Mouse (Mus musculus) embryo, embryonic 11 days (tissue): ENCODE measurements at regions not wholly inside any gene's neighbourhood (a gene's known extent, or its start where the extent isn't known, plus 50 kb on each side); places are given as distances from the start of the nearest gene placed in this dataset.
A peak's percentile ranks its signal among the peaks of the same experiment; 100 is the strongest.

Source experiments
- DNase-seq: peaks from one replicate; pipeline ENCODE4 v3.0.0-alpha.2; 2015

DNA sequence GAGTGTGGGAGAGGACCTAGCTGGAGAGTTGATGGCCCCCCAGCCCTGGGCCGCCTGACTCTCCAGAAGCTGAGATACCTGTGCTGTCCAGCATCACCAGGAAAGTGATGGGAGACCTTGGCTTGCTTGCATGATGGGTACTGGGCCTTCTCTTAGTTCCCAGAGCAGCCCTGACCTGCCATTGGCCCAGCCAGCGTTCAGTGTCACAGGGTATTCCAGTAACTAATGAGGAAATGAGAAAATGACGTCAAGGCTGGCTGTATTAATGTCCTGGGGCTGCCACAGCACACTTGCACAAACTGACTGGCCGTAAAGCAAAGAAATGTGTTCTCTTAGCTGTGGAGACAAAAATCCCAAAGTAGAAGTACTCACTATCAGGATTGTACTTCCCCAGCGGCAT is 307.5 kb downstream of the Tbc1d1 start:
- no peak for DNase-seq

DNA sequence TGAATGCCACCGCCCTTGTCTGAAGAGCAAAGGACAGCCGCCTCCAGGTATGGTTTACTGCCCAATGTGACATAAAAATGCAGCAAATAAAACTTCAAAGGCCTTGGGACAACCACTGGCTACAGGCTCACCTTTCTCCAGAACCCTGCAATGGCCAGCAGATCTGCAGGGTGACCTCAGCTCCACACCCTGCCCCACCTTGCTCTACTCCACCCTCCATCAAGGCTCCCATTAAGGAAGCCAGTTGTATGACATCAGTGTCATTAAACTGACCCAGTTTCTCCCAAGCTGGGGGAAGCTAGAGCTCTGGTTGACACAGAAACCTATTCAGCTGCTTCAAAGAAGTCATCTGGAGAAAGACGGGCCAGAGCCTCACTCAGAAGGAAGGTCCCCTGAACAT is 310.2 kb downstream of the Tbc1d1 start:
- DNase-seq, result no peak

DNA sequence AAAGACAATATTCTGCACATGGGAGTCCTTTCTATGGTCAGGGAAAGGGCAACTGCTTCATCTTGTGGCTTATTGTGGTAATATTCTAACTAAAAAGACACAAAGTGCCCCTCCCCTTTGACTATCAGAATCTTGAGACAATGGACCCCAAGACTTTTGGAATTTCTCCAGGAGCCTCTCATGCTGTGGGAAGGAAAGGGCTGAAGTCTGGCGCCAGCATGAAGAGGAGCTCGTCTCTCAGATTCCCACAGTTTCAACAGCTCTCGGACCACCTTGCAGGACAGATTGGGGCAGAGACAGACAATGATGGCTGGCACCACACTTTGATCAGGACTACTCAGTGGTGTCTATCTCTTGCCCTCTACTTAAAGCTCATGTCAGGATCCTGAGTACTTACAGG is 311.8 kb downstream of the Tbc1d1 start:
- no peak for DNase-seq

DNA sequence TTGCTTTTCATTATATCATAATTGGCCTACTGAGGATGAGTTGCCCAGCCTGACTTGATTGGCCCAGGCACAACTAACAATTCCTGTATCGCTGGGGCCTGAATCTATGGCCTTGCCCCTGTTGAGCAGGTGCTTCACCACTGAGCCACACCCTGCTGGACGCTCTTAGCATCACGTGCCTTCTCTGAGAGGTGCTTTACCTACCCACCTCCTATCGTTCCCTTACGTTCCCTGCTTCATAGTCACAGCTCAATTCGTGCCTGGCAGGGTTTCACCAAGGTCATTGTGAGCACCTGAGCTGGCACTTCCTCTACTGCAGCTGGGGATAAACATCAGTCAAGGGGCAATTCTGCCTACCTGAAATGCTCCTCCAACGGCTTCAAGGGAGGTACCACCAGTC is 312.2 kb downstream of the Tbc1d1 start:
- no peak for DNase-seq

DNA sequence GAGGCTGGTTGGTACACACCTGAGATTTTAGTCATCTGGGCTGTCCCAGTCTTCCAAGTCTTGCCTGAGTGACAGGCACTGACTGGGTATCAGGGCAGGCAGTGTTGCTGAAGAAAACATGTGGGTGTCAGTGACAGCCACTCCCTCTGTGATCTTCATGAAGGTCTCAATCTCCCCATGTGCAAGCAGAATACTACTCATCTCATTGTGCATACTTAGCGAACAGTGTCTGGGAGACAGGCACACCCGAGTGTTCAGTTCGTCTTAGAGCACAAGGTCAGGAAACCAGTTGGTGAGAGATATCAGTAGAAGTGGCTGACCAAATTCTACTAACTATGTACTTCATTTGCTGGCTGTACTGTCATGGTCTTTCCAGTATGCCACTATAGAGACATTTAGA is 315.9 kb downstream of the Tbc1d1 start:
- DNase-seq, result no peak

DNA sequence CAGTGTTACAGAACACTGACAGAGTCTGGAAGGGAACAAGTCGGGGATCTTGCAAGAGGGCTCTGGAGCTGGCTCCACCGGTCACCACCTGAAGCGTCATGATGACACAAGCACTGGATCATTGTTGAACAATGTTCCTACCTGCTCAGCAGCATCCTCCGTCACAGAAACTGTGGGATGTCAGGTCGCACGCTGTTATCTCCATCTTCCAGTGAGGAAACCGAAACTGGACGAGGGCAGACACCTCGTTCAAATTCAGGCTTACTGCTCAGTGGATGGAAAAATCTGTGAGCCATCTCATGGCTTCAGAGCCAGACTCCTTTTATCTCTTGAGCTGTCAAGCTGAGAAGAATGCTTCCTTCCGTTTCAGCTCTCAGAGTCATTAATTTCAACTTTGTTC is 316.3 kb downstream of the Tbc1d1 start:
- DNase-seq, result no peak

DNA sequence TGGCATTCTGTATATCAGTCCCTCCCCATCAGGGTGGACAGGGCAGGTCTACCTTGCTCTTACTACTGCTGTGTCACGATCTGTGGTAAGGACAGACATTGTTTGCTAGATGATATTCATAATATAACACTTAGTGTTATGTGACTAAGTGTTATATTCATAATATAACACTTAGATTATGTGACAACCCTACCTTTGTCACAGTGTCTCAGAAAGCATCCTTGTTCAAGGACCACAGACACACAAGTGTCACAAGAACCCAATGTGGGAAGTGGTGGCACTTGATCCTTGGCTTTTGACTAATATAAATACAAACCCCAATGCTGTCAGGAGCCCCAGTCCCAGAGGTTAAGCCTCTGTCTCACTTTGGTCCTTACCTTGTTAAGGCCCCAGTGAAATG is 318.8 kb downstream of the Tbc1d1 start:
- no peak for DNase-seq

DNA sequence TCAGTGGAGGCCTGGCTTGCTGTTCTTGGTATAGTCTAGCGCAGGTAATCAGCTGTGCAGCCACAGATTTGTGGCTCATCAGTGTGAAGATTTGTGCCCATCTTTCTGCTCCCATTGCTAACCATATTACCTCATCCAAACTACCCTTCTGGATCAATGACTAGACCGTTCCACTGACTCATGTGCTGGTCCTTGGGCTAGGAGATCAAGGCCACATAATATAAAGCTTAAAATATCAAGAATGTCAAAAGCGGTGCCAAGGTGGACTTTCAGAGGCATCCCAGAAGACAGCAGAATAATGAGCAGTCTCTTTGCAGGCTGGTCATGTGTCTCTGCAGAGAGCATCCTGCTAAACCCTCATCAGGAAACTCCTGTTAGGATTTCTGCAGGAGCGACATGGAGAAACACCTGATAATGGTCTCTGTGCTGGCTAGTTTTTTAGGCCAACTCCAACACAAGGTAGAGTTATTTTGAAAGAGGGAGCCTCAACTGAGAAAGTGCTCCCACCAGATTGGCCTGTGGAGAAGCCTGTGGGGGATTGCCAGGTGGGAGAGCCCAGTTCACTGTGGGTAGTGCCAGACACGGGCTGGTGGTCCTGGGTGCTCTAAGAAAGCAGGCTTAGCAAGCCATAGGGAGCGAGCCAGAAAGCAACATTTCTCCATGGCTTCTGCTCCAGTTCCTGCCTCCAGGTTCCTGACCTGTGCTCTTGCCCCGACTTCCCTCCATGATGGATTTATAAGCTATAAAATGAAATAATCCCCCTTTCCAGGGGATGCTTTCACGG is 319.8 kb downstream of the Tbc1d1 start:
- no peak for DNase-seq

DNA sequence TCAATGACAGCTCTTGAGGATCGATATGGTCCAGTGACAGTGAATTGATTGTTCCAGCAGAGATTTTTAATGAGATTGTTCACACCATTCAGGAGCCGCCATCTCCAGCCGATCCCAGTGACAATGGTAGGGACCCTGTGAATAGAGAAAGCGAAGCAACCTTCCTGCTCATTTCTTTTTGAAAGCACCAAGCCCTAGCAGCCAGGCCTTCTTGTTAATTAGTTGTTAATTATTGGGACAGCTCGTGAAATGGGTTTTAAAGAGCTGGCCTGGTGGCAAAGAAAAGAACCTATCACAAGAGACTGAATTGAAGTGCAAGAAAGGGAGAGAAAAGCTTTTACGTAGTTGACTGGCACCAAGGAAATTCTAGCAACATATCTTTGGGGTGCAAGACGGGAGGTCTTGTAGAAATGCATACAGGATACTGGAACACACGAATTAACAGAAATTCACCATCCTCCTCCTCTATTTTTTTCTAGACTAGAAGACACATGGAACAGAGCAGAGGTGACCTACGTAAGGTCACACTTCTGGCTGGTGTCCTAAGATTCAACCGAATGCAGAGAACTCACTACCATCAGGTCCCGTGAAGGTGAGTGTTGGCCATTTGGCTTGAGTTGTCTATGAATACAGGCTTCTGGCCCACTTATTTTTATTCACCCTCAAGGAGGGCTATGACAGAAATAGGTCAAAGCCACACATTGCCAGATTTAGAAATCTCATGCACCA is 320.7 kb downstream of the Tbc1d1 start:
- DNase-seq, result peak; percentile 37

DNA sequence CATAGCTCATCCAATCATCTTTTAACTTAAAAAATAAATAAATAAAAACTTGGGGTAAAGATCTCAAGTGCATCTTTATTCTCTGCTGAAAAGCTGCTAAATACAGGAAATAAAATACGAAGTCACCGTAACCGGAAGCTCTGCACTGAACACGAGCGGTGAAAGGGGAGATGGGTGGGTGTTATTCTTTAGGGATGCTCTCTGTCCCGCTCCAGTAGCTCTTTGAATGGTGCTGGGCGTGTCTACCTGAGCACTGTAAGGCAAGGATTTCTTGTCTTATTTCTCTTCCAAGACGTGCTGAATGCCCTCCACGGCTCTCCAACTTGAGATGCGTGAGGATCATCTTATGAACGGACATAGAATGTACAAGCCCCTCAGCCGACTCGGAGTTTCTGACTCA is 322.0 kb downstream of the Tbc1d1 start:
- DNase-seq, result no peak

DNA sequence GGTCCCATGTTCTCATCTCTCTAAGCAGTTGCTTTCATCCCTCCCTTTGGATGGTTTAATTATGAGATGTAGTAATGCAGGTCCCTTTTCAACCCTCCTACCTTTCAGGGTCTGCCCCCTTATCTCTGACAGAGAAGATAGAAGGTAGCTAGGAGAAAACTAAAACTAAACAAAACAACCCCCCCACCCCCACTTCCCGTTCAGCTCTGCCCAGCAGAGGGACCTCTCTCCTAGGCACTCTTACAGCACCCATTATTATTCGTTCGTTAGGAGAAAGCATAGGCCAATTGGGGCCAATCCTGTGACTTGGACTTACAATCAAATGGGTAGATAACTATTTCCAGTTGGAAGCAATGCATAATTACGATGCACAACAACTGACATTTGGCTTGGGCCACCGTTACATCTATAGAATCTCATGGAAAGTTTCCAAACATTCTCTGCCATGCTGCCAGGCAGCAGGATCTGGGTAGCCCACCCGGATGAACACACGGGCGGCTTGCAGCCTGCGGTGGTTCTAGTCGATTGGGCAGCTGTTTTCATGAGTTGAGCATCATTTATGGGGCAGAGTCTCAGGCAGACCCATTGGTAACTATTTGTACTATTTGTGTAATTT is 322.6 kb downstream of the Tbc1d1 start:
- no peak for DNase-seq

DNA sequence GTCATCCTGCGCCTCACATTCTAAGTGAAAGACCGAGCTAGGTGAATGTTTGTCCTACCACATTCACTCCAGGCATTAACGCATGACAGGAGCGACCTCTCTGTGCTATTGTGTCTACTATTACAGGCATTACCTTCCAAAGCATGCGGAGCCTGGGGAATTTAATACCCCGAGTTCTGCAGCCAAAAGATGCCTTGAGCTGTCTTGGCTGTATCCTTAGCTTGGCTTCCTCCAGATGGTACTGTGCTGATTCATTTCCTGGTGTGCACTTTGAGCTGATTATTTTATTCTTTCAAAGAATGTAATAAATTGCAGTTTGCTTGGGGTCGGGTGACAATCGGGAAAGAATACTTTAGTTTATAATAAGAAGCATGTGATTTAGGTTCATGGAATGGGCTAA is 323.2 kb downstream of the Tbc1d1 start:
- DNase-seq, result peak; percentile 16

DNA sequence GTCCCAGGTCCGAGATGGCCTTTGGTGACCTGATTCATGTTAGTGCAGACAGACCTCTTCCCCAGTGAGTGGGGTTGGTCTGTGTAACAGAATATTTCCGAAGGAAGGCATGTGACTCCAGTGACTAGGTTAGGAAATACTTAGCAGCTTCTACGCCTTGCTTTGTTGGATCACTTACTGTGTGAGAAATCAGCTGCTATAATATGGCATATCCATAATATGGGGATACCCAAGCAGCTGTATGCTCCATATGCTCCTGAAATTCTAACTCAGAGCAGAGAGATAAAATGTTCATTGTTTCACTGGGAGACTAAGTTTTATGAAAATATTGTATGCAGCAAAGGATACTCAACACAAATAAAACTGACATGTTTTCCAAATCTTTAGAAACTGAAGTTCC is 318.1 kb upstream of the Klf3 start:
- DNase-seq, result no peak

DNA sequence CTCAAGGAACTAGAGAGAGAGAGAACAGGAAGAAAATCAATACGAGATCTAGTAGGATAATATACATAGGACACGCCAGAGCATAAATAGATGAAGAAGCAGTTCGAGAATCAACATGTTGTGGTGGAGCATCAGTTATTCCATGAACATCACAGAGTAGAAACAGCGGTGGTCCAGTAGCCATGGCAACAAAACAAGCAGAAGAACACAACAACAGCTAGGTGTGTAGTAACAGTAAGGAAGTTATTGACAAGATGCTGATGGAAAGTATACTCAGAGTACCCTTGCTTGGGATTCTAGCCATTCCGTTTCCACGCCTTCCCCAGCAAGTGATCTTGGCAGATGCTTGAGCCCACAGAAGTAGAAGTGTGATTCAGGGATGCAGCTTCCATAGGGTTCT is 317.3 kb upstream of the Klf3 start:
- no peak for DNase-seq

DNA sequence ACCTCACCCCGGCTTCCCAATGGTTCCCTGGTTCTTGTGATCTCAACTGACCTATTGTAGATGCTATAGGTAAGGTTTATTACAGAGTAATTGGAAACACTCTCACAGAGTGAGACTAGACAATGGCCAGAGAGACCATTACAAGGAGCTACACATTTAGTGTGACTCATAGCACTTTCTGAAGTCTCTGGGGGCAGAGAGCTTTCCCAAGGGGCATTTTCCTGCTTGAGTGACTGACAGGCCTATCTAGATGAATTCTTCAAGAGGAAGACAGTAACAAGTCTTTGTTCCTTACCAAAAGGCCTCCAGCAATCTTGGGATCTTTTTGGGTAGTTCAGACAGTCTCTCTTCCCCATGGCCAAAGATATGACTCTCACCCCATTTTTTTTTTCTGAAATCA is 316.4 kb upstream of the Klf3 start:
- DNase-seq, result no peak

DNA sequence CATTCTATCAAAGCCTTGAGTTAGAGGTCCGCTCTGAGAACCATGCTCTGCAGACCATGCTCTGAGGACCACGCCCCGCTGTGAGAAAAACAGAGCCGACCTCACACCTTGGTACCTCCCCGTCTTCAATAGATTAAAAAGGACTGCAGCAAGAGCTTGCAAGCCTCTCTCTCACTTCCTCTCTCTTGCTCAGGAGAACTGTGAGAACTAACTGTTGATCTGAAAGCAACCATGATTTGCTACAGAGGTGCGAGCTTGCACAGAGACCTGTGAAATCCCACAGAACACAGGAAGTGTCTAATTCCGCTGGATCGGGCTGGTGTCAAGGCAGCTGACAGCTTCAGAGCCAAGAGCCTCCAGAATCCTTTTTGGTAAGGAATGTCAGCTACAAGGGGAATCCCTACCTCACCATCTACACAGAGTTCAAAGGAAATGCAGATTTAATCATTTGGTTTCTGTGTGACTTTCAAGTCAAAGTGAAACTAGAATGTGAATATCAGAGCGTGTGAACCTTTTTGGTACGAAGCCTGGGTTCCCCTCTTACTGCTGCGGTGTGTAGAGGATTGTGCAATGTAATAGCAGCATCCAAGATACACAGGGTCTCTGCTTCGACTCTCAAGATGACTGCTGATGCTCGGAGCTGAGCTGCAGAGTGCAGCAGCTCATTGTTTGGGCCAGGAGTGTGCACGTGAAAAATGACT is 315.3 kb upstream of the Klf3 start:
- DNase-seq, result no peak

DNA sequence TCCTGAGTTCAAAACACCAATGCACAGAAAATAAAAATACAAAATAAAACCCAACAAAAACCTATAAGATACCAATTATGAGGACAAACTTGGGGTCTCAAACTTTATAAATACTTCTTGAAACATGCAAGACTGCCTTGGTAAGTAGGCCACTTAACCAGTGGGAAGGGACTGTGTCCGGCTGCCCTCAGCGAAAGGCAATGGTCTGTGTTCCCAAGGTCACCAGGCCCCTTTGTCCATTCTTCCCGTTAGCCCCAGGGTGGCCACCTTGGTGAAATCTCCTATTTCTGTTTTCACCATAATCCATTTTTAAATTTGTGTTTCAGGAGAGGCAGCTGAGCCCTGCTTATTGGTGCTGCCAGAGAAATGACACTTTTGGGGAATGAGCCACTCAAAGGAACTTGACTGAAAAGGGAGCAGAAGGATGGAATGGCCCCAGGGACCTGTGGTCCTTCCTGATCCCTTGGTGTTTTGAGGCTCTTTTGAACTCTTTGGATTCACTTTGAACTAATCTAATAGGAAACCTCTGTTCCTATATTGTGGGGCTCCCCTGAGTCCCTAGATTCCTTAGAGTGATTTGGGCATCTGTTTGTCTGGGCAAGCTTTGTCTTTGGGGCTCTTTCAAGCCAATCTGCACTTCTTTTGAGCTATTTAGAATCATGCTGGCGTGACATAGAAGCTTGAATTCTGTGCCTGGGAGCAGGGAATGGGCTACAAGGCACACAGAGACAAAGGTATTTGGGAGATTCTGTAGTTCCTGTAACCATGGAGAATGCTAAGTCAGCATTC is 313.3 kb upstream of the Klf3 start:
- peak; percentile 49 for DNase-seq

DNA sequence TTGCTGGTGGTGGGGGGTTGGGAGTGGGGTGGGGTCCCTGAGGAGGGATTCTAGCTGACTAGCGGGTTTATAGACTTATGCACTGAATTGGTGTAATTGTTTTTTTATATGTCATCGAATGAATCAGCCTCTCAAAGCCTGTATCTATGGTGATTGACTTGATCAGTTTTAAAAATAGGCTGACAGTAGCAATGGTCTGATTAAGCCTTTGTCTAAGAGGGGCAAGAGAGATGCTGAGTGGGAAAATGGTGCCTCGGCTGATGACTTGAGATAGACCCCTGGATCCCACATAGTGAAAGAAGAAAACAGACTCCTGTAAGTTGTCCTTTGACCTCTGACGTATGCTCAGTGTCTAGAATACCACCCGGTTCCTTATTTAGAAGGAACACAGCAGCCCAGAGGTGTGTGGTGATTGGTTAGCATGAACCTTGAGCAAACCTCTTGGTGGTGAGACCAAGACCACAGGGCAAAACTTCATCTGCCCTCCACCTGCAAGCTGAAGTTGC is 312.7 kb upstream of the Klf3 start:
- peak; percentile 18 for DNase-seq

DNA sequence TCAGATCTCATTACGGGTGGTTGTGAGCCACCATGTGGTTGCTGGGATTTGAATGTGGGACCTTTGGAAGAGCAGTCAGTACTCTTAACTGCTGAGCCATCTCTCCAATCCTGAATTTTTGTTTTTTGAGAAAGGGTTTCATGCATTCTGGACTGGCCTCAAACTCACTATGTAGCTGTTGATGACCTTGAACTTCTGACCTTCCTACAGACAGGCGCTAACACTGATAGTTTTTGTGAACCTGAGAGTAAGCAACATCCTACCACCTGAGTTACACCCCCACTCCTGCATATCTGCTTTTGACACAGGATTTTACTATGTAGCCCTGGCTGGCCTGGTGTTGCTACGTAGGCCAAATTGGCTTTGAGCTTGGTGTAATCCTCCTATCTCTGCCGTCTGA is 308.8 kb upstream of the Klf3 start:
- DNase-seq, result no peak

DNA sequence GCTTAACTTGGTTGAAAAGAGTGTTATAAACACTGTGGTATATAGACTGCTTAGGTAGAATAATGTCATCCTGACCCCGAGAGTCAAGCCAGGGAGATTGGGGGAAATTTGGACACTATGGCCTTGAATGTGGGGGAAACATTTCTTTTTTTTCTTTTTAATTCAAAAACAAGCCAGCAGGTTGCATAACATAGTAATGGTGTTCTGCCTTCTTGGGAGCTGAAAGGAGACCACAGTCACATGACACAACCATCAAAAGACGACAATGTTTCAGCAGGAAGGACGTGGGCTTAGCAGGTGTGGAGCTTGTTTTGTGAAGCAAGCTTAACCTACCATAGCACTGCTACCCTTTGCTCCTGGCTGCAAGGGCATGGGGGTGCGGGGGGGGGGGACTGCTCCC is 306.3 kb upstream of the Klf3 start:
- no peak for DNase-seq

DNA sequence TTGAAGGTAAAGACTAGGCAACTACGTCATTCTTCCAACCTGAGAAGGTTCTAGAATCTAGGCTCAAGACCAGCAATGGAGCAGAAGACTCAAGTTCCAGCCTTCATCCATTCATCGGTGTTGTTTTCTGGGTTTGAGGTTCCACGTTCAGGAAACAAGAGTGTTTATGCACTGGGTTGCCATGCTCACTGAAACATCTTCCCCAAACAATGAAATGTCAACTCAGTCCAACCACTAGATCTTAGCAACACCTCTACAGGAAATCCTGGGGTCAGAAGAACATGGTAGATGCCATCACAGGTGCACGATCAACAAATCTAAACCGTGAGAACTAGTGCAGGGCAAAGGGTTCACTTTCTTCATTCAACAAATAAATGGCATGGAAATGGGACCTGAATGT is 304.8 kb upstream of the Klf3 start:
- DNase-seq, result no peak

DNA sequence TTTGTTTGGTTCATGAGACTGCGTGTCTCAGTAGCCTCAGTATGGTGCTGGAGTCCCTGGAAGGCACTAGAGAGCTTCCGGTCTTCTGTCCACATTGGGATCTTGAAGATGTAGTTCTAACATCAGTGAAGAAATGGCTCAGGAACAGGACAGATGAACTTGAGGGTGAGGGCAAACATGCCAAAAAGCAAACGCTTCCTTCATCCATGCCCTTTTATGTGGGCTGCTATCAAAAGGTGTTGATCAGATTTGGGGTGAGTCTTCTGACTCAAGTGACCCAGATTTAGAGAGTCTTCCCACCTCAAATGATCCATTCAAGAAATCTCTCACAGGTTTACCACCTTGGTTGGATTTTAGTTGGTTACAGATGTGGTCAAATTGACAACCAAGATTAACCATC is 304.1 kb upstream of the Klf3 start:
- DNase-seq, result no peak

DNA sequence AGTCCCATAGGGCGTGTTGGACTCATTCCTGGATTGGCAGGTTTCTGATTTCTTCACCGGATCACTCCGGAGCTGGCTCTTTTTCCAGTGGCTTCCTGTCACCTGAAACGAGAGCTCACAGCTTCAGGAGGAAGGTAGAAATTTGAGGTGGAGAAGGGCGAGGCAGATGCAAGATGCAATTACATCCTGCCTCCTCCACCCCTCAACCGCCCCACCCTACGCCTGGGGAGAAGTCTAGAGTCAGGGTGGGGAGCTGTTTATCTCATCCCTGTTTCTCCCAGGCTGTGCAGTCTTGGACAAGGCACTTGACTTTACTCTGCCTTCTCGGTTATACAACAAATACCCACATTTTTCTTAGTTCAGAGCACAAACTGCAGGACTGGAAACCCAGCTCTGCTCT is 302.8 kb upstream of the Klf3 start:
- no peak for DNase-seq
